Mouse (Mus musculus) C2C12 (cell line): Measurements from ENCODE around the gene Gm28539. TPM values are rescaled to one million over a fixed set of nuclear protein-coding genes. Genes with fewer than 3 reads are reported as not detected.
"Not testable (repeated sequence)": the region's sequence is repeated elsewhere in the genome, so short reads cannot be mapped to it uniquely, and the experiment has no call there.

Experiments used
- H3K27me3 ChIP-seq: one replicate; pipeline ENCODE4 v1.6.1; 2011; ENCODE audit not compliant: control insufficient read depth, insufficient read depth, insufficient read length
- H3K36me3 ChIP-seq: one replicate; pipeline ENCODE4 v1.6.1; 2011; ENCODE audit not compliant: control insufficient read depth, insufficient read depth
- H3K4me3 ChIP-seq: one replicate; pipeline ENCODE4 v1.5.1; 2011; ENCODE audit warnings: mild to moderate bottlenecking, control low read depth; ENCODE audit not compliant: poor library complexity, insufficient read depth, severe bottlenecking
- H3K79me2 ChIP-seq: one replicate; pipeline ENCODE4 v1.6.1; 2011; ENCODE audit not compliant: control insufficient read depth, insufficient read depth
- H3K79me3 ChIP-seq: one replicate; pipeline ENCODE4 v1.6.1; 2011; ENCODE audit warnings: low read depth, control low read depth
- H3ac ChIP-seq: one replicate; pipeline ENCODE3; 2011; ENCODE audit warnings: low read depth; ENCODE audit not compliant: control insufficient read depth, insufficient read length
- CEBPB ChIP-seq: IDR thresholded peaks from one replicate; pipeline ENCODE4 v1.6.1; 2011; ENCODE audit warnings: low read depth, mild to moderate bottlenecking, control low read depth, moderate library complexity
- CTCF ChIP-seq: IDR thresholded peaks from one replicate; pipeline ENCODE4 v1.5.1; 2011; ENCODE audit not compliant: control insufficient read depth, insufficient read depth, insufficient read length
- FOSL1 ChIP-seq: IDR thresholded peaks from one replicate; pipeline ENCODE4 v1.8.0; 2011; ENCODE audit warnings: mild to moderate bottlenecking, low read length; ENCODE audit not compliant: poor library complexity, insufficient read depth, severe bottlenecking
- MAX ChIP-seq: IDR thresholded peaks from one replicate; pipeline ENCODE4 v1.6.1; 2011; ENCODE audit warnings: mild to moderate bottlenecking, control low read depth
- MYOD1 ChIP-seq: IDR thresholded peaks from one replicate; pipeline ENCODE4 v1.6.1; 2011; ENCODE audit warnings: low read depth; ENCODE audit not compliant: control insufficient read depth, insufficient read length
- MYOG ChIP-seq: IDR thresholded peaks from one replicate; pipeline ENCODE4 v1.6.1; 2011; ENCODE audit not compliant: control insufficient read depth, insufficient read length; ENCODE audit errors: extremely low read depth
- USF1 ChIP-seq: IDR thresholded peaks from one replicate; pipeline ENCODE4 v1.6.1; 2011; ENCODE audit warnings: low read depth, mild to moderate bottlenecking, control low read depth, moderate library complexity
- polyA plus RNA-seq: library from polyadenylated mRNA; unstranded; fragments of >200 nt; fragmentation: generic; extraction: Trizol; gene quantifications from one replicate; pipeline ENCODE4 v1.2.1, GENCODE M21; 2012; ENCODE audit warnings: missing spikeins

Gene Gm28539
- polyA plus RNA-seq, 1 experiment: not detected

GRCm38 (mm10) chr16:18952813-18953212 is 116.4 kb downstream of the Gm28539 start:
- peaks cover 80% of the 10 kb centered on the region for H3K36me3 ChIP-seq
- no peak overlapping the region for H3ac ChIP-seq
- no peaks in the 10 kb centered on the region for H3K27me3 ChIP-seq
- TF ChIP-seq CTCF (no peak), MYOG (no peak), CEBPB (no peak), MYOD1 (no peak), MAX (no peak), FOSL1 (no peak), USF1 (no peak)
- no peaks in the 10 kb centered on the region for H3K79me3 ChIP-seq
- H3K4me3 ChIP-seq: no peak overlapping the region
- H3K79me2 ChIP-seq: no peaks in the 10 kb centered on the region

DNA sequence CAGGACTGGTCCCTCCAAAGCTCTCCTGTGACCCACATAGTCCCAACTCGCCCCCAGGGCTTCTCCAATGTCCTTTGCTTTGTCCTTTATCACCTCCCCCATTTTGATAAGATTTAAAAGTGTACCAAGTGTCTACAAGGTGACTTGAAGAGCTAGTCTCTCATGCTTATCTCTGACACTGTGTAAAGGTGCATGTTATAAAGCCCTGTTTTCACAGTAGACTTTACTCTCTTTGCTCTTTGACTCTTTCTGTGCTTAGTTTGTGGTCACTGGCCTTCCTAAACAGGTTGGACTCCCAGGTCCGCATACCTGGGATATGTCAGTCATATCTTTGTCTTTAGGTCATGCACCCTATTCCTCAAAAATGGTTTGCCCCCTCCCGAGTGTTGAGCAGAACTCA is 118.7 kb downstream of the Gm28539 start:
- Histone ChIP-seq H3K27me3 (no peaks in the 10 kb centered on the region), H3K36me3 (peaks cover 64% of the 10 kb centered on the region), H3ac (no peak overlapping the region), H3K4me3 (no peak overlapping the region), H3K79me2 (no peaks in the 10 kb centered on the region), H3K79me3 (no peaks in the 10 kb centered on the region)
- no peak for TF ChIP-seq FOSL1
- TF ChIP-seq MAX: no peak
- no peak for TF ChIP-seq MYOG
- TF ChIP-seq CEBPB: no peak
- TF ChIP-seq USF1: no peak
- no peak for TF ChIP-seq MYOD1
- TF ChIP-seq CTCF: no peak

GRCm38 (mm10) chr16:18963486-18963885 is 127.1 kb downstream of the Gm28539 start:
- H3K27me3 ChIP-seq: no peaks in the 10 kb centered on the region
- H3ac ChIP-seq: no peak overlapping the region
- no peak overlapping the region for H3K4me3 ChIP-seq
- TF ChIP-seq USF1: no peak
- TF ChIP-seq FOSL1: no peak
- TF ChIP-seq MAX: no peak
- TF ChIP-seq CEBPB: no peak
- no peak for TF ChIP-seq MYOD1
- no peak for TF ChIP-seq MYOG
- H3K79me2 ChIP-seq: no peaks in the 10 kb centered on the region
- peaks cover 2% of the 10 kb centered on the region for H3K79me3 ChIP-seq
- H3K36me3 ChIP-seq: peaks cover 56% of the 10 kb centered on the region

GRCm38 (mm10) chr16:18969420-18970128 is 133.2 kb downstream of the Gm28539 start:
- TF ChIP-seq USF1 (no peak), MYOG (no peak), CEBPB (no peak), MAX (no peak), MYOD1 (no peak), CTCF (no peak), FOSL1 (no peak)
- H3K36me3 ChIP-seq: peaks cover 48% of the 10 kb centered on the region

DNA sequence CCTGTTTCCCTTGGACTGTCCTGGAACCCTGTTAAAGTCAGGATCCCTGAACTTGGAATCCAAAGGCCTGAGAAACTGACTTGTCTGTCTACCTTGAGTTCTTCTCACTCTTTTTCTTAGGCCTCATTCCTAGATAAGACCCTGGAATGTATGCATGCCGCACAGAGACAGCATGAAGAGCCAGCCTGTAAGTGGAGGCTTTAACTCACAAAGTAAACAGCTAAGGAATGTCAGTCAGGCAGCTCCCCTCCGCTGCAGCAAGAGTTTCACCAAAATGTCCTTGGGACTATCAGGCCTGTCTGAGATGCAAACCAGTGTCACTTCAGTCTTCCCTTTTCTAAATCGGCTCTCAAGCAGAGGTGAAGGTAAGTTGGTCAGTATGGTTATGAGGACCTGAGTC is 134.5 kb downstream of the Gm28539 start:
- H3K79me2 ChIP-seq: no peaks in the 10 kb centered on the region
- no peaks in the 10 kb centered on the region for H3K27me3 ChIP-seq
- no peak overlapping the region for H3ac ChIP-seq
- H3K36me3 ChIP-seq: peaks cover 37% of the 10 kb centered on the region
- no peaks in the 10 kb centered on the region for H3K79me3 ChIP-seq
- TF ChIP-seq USF1: no peak
- TF ChIP-seq MYOD1: no peak
- no peak for TF ChIP-seq MYOG
- TF ChIP-seq FOSL1: no peak
- TF ChIP-seq CEBPB: no peak
- TF ChIP-seq MAX: no peak
- no peak for TF ChIP-seq CTCF
- no peak overlapping the region for H3K4me3 ChIP-seq

More at GRCm38 (mm10) chr16:18969420-18970128, 133.2 kb downstream of the Gm28539 start:
- no peak overlapping the region for H3ac ChIP-seq
- no peak overlapping the region for H3K4me3 ChIP-seq
- peaks cover 2% of the 10 kb centered on the region for H3K79me3 ChIP-seq
- H3K27me3 ChIP-seq: no peaks in the 10 kb centered on the region
- H3K79me2 ChIP-seq: no peaks in the 10 kb centered on the region

GRCm38 (mm10) chr16:18975665-18976064 is 139.3 kb downstream of the Gm28539 start:
- H3K79me2 ChIP-seq, H3K4me3 ChIP-seq, H3K27me3 ChIP-seq, H3K36me3 ChIP-seq, H3ac ChIP-seq, H3K79me3 ChIP-seq: not testable (repeated sequence)
